Mouse (Mus musculus): ENCODE results near the gene Olfr625-ps1. TPM values are rescaled to one million over a fixed set of nuclear protein-coding genes. Genes with fewer than 3 reads are reported as not detected.

The Olfr625-ps1 gene
- not detected for polyA plus RNA-seq (2017; shearing (Covaris generic))

DNA sequence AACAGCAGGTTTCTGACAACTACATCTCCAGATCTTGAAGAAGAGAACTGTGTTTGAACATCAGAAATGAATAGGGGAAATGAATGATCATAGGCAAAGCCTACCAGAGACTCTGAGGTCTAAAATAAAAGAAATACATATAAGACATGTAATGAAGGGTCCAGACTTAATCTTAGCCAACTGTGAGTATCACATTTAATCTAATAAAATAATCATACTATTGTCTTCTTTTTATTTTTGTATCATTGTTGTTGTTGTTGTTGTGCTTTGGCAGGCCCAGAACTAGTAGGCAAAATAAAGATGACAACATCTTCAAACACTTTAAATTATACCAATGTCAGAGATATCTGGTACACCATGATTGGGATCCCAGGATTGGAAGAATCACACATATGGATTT lies at the start of gene Olfr625-ps1:
Olfr625-ps1 (plus strand) TSS at position 301 of the 400 bp plus-strand sequence.

DNA sequence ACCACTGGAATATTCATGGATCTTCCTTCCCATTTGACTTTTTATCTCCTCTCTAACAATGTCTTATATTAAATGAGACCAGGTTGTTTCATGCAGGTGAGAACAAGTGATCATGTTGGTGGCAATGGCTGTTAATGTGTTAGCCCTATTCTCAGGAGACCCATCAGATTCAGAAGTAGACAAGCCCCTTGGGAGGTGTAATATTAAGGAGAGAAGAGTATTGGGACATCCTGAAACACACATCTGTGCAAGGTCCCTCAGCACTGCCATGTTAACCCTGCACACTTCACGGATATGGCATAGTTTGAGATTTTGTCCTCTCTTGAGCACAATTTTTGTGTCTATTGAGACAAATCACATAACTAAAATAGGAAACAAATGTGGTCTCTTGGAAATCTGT lies 39.9 kb upstream of the Olfr625-ps1 start, which contains the start of gene Olfr622:
Olfr622 (minus strand) TSS at position 101 of the 400 bp plus-strand sequence.

DNA sequence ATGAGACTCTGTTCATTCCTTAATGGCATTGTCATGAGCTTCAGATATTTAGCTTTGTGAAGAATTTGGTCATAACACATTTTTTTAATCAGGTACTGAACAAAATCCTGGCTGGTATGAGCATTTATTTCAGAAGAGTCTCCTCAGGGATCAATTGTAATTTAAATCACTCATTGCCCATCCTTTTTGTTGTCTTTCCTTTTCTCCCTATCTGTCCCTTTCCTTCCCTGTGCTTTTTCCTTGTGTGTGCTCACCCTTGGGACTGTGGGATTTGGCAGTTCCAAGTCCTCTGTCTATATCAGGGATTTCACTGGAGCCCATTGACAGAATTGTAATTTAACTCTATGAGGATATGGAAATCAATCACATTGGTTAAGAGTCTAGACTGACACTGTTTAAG lies 18.9 kb upstream of the Olfr625-ps1 start, which contains the start of gene Olfr623:
Olfr623 (minus strand) TSS at position 101 of the 400 bp plus-strand sequence.

DNA sequence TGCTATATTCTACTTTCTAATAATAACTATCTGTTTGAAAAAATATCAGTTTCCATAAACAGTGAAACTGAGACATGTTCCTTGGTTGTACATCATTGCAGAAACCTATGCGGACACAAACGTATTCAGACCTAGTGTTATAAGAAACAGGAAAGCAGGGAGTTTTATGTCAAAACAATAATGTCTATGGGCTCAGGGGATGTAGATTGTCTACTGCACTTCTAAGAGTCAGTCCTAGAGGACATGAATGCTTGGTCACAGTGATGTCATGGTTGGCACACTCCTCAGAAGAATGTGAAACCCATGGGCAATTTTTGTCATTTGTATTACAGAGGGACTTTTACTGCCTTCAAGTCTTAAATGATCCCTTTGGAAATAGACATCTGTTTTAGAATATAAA lies 11.4 kb upstream of the Olfr625-ps1 start, which contains the start of gene Olfr624:
Olfr624 (minus strand) TSS at position 101 of the 400 bp plus-strand sequence.

DNA sequence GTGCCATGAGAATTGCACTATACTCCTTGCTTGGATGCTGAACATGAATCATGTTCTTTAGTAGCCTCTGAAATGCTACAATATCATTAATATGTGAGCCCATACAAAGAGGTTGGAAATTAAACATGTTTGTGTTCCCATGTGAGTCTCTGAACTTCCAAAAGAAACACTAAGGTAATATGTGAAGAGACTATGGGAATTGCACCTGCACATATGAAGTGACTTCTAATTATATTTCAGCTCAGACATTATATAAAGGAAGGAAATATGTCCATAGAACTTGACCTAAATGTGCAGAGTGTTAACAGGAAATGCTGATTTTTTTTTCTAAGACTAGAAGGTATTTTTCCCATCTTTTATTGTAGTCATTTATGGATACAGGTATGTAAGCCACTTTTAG lies 31.9 kb downstream of the Olfr625-ps1 start, which contains the start of gene Olfr243:
Olfr243 (plus strand) TSS at position 301 of the 400 bp plus-strand sequence.

DNA sequence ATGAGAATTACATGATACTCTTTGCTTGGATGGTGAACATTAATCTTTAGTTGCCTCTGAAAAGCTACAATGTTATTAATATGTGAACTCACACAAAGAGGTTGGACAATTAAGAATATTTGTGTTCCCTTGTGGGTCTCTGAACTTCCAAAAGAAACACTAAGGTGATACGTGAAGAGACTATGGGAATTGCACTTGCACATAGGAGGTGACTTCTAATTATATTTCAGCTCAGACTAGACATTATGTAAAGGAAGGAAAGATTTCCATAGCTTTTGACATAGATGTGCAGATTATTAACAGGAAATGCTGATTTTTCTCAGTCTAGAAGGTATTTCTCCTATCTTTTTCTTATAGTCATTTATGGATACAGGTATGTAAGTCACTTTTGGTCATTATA lies 47.6 kb downstream of the Olfr625-ps1 start, which contains the start of gene Olfr628:
Olfr628 (plus strand) TSS at position 301 of the 400 bp plus-strand sequence.

Other genes starting within 250 kb of the Olfr625-ps1 start
- not detected for gene Olfr605, start 237.3 kb upstream of the Olfr625-ps1 start, polyA plus RNA-seq (2017; shearing (Covaris generic))
- gene Olfr606, start 233.7 kb upstream of the Olfr625-ps1 start, polyA plus RNA-seq (2017; shearing (Covaris generic)) = not detected
- 0.20 TPM for gene Olfr607, start 218.6 kb upstream of the Olfr625-ps1 start, polyA plus RNA-seq (2017; shearing (Covaris generic))
- not detected for gene Olfr608, start 212.8 kb upstream of the Olfr625-ps1 start, polyA plus RNA-seq (2017; shearing (Covaris generic))
- not detected for gene Olfr609, start 184.7 kb upstream of the Olfr625-ps1 start, polyA plus RNA-seq (2017; shearing (Covaris generic))
- not detected for gene Olfr610, start 170.6 kb upstream of the Olfr625-ps1 start, polyA plus RNA-seq (2017; shearing (Covaris generic))
- not detected for gene Olfr611, start 161.9 kb upstream of the Olfr625-ps1 start, polyA plus RNA-seq (2017; shearing (Covaris generic))
- gene Olfr612, start 140.0 kb upstream of the Olfr625-ps1 start, polyA plus RNA-seq (2017; shearing (Covaris generic)) = not detected
- gene Olfr613, start 134.6 kb upstream of the Olfr625-ps1 start, polyA plus RNA-seq (2017; shearing (Covaris generic)) = 0.06 TPM
- gene Olfr615, start 126.6 kb upstream of the Olfr625-ps1 start, polyA plus RNA-seq (2017; shearing (Covaris generic)) = not detected
- gene Olfr616, start 113.6 kb upstream of the Olfr625-ps1 start, polyA plus RNA-seq (2017; shearing (Covaris generic)) = not detected
- gene Olfr617, start 109.7 kb upstream of the Olfr625-ps1 start, polyA plus RNA-seq (2017; shearing (Covaris generic)) = not detected
- not detected for gene Olfr618, start 92.6 kb upstream of the Olfr625-ps1 start, polyA plus RNA-seq (2017; shearing (Covaris generic))
- not detected for gene Olfr619, start 82.1 kb upstream of the Olfr625-ps1 start, polyA plus RNA-seq (2017; shearing (Covaris generic))
- 0.25 TPM for gene Olfr620, start 70.2 kb upstream of the Olfr625-ps1 start, polyA plus RNA-seq (2017; shearing (Covaris generic))
- gene Olfr622, start 40.0 kb upstream of the Olfr625-ps1 start, polyA plus RNA-seq (2017; shearing (Covaris generic)) = not detected
- gene Olfr623, start 19.0 kb upstream of the Olfr625-ps1 start, polyA plus RNA-seq (2017; shearing (Covaris generic)) = not detected
- gene Olfr624, start 11.5 kb upstream of the Olfr625-ps1 start, polyA plus RNA-seq (2017; shearing (Covaris generic)) = 0.06 TPM
- gene Olfr243, start 32.0 kb downstream of the Olfr625-ps1 start, polyA plus RNA-seq (2017; shearing (Covaris generic)) = not detected
- gene Olfr628, start 47.7 kb downstream of the Olfr625-ps1 start, polyA plus RNA-seq (2017; shearing (Covaris generic)) = not detected
- gene Olfr629, start 62.2 kb downstream of the Olfr625-ps1 start, polyA plus RNA-seq (2017; shearing (Covaris generic)) = not detected
- gene Olfr630, start 74.6 kb downstream of the Olfr625-ps1 start, polyA plus RNA-seq (2017; shearing (Covaris generic)) = not detected
- gene Olfr69, start 88.9 kb downstream of the Olfr625-ps1 start, polyA plus RNA-seq (2017; shearing (Covaris generic)) = not detected
- not detected for gene Olfr68, start 97.0 kb downstream of the Olfr625-ps1 start, polyA plus RNA-seq (2017; shearing (Covaris generic))
- not detected for gene Olfr67, start 109.1 kb downstream of the Olfr625-ps1 start, polyA plus RNA-seq (2017; shearing (Covaris generic))
- not detected for gene Hbb-bt, start 131.3 kb downstream of the Olfr625-ps1 start, polyA plus RNA-seq (2017; shearing (Covaris generic))
- 1.2 TPM for gene Hbb-bs, start 145.4 kb downstream of the Olfr625-ps1 start, polyA plus RNA-seq (2017; shearing (Covaris generic))
- gene Hbb-bh2, start 157.8 kb downstream of the Olfr625-ps1 start, polyA plus RNA-seq (2017; shearing (Covaris generic)) = not detected
- gene Hbb-bh1, start 160.4 kb downstream of the Olfr625-ps1 start, polyA plus RNA-seq (2017; shearing (Covaris generic)) = not detected
- gene Hbb-y, start 170.5 kb downstream of the Olfr625-ps1 start, polyA plus RNA-seq (2017; shearing (Covaris generic)) = not detected
- gene Olfr66, start 203.5 kb downstream of the Olfr625-ps1 start, polyA plus RNA-seq (2017; shearing (Covaris generic)) = not detected
- not detected for gene Olfr64, start 211.8 kb downstream of the Olfr625-ps1 start, polyA plus RNA-seq (2017; shearing (Covaris generic))
- not detected for gene Olfr65, start 220.8 kb downstream of the Olfr625-ps1 start, polyA plus RNA-seq (2017; shearing (Covaris generic))
- not detected for gene Olfr631, start 246.1 kb downstream of the Olfr625-ps1 start, polyA plus RNA-seq (2017; shearing (Covaris generic))